Mouse (Mus musculus): ENCODE data around the gene Chaf1a. TPM values are rescaled to one million over a fixed set of nuclear protein-coding genes. Genes with fewer than 3 reads are reported as not detected.
"Not testable (repeated sequence)": the region's sequence is repeated elsewhere in the genome, so short reads cannot be mapped to it uniquely, and the experiment has no call there.

Gene Chaf1a
- polyA plus RNA-seq, 1 experiment from 2014 or later: 30.0 TPM

DNA sequence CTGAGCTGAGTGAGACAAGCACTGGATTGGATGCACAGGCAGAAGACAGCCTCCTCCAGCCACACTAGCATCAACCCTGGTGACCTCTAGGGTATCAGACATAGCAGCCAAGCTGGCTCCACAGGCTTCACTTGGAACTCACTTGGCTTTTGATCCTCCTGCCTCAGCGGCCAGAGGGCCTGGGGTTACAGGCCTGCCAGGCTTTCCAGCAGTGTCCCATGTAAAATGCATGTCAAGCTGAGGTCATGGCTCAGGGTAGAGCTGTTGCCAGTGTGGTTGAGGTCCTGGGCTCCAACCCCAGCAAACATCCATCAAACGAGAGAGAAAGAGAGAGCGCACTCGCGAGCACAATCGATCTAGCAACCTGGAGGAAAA lies 5.5 kb upstream of the Chaf1a start:
- no peak for DNase-seq (ENCODE audit: low spot score)
- H3K36me3 ChIP-seq: peaks cover 39% of the 10 kb centered on the region
- H3K9me3 ChIP-seq: no peaks in the 10 kb centered on the region
- peaks cover 40% of the 10 kb centered on the region for H3K4me1 ChIP-seq
- no peaks in the 10 kb centered on the region for H3K27me3 ChIP-seq (ENCODE audit: insufficient read depth, poor library complexity, severe bottlenecking)
- H3K27ac ChIP-seq: no peak overlapping the region
- WGBS: 91% methylated on average over 6 of the region's 6 CpGs
- peak overlapping the region; percentile 92 for H3K4me3 ChIP-seq

DNA sequence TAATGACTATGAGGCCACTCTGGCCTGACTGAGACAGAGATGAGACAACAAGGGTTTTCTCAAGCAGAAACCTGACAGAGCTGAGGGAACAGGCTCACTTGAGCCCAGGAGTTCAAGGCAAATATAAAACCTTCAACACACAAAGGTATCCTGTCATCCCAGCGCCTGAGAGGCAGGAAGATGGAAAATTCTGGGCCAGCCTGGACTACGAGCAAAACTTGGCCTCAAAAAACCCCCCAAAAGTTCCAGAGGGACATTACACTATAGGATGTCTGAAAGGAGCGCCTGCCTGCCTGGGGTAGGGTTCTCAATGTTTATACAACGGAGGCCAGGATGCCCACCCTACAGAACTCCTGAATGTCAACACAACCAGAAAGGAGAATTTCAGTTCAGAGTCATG lies 5.0 kb upstream of the Chaf1a start:
- no peak for DNase-seq (ENCODE audit: low spot score)
- 74% methylated on average over 4 of the region's 4 CpGs for WGBS
- 0 out of 2 replicates have a peak overlapping the region, but pooled peaks have one; percentile 96 for H3K27ac ChIP-seq
- H3K27me3 ChIP-seq (ENCODE audit: insufficient read depth, poor library complexity, severe bottlenecking): no peaks in the 10 kb centered on the region
- H3K36me3 ChIP-seq: peaks cover 35% of the 10 kb centered on the region
- peaks cover 39% of the 10 kb centered on the region for H3K4me1 ChIP-seq
- H3K4me3 ChIP-seq: peak overlapping the region; percentile 92
- H3K9me3 ChIP-seq: no peaks in the 10 kb centered on the region

DNA sequence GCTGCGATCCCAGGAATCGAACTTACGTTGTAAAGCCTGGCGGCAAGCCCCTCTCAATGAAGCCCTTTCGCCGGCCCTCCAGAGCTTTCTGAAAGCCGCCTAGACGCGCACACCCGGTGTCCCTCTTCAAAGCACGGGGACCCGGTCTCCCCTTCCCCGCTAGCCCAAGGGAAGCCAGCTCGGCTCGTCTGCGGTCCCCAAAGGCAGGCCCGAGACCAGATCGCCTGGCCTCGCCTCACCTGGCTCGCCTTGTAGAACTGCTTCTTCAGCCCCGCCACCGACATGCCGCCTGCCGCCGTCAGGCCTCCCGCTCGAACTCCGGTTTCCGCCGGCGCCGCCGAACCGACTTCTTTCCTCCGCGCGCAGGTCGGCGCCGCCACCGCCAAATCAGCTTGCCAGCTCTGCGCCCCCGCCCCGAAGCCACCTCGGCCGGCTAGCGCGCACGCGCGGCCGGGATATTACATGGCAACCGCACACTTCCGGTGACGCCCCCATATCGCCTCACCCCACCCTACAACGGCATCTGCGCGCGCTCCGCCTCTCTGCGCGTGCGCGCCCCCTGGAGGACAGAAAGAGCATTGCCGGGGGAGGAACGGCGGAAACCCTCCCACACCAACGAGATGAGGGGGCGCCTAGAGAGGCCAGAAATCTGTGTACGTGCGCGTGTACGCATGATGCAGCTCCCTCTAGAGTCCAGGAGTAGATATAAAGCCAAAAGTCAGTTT lies 3.9 kb upstream of the Chaf1a start, which contains the start of gene Sh3gl1:
Sh3gl1 (minus strand) TSS at position 460 of the 725 bp plus-strand sequence.
- H3K4me3 ChIP-seq: peak within 1 kb of the TSS; percentile 92
- DNase-seq (ENCODE audit: low spot score): peak; percentile 99
- no peaks in the 10 kb centered on the region for H3K9me3 ChIP-seq
- no peaks in the 10 kb centered on the region for H3K27me3 ChIP-seq (ENCODE audit: insufficient read depth, poor library complexity, severe bottlenecking)
- peaks cover 30% of the 10 kb centered on the region for H3K36me3 ChIP-seq
- peaks cover 36% of the 10 kb centered on the region for H3K4me1 ChIP-seq
- peak within 1 kb of the TSS; percentile 96 for H3K27ac ChIP-seq
- under 1% methylated on average over 74 of the region's 74 CpGs for WGBS

DNA sequence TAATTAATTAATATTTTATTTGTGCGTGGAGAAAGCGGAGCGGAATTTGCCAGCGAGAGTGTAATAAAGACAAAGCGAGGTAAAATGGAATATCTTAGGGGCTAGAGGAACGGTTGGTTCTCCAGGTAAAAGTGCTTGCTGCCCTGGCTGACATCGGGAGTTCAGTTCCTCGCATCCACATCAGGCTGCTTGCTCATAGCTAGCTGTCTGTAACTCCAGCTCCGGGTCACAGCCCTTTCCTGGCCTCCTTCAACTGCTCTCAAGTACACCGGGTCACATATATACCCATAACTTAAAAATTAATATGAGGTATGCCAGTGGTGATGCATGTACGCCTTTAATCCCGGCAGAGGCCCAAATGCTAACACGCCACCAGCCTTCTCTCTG lies 3.3 kb upstream of the Chaf1a start:
- Histone ChIP-seq H3K4me3 (peak overlapping the region; percentile 92), H3K27me3 (ENCODE audit: insufficient read depth, poor library complexity, severe bottlenecking) (no peaks in the 10 kb centered on the region), H3K27ac (peak overlapping the region; percentile 96), H3K4me1 (peaks cover 42% of the 10 kb centered on the region), H3K9me3 (no peaks in the 10 kb centered on the region), H3K36me3 (peaks cover 28% of the 10 kb centered on the region)
- no peak for DNase-seq (ENCODE audit: low spot score)
- 39% methylated on average over 13 of the region's 13 CpGs for WGBS

DNA sequence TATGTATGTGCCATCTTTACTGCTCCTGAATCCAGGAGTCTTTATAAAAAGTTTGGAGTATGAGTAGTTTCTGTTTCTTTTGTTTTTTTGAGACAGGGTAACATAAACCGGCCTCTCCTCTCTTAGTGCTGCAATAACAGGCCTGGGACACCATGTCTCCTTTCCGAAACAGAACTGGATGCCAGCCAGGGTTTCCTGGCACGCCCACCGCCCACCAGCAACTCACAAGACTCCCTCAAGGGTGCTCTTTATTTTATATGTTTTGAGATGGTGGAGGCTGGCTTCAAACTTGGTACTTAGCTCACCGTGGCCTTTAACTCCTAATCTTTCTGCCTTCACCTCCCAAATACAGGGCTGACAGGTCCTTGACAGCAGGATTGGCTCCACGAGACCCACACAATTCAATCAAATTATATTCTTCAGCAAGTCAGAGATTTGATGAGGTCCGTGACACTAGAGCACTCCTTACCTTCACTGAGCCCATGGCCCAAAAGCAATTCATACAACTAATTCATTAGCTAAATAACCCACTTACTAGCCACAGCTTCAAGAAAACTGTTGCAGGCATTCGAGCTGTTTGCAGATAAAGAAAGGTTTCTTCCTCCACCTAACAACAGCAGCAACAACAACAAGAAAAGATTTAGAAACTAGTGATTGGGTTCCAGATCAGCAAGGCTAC lies 1.5 kb upstream of the Chaf1a start:
- Histone ChIP-seq H3K9me3 (no peaks in the 10 kb centered on the region), H3K4me1 (peaks cover 31% of the 10 kb centered on the region), H3K36me3 (peaks cover 16% of the 10 kb centered on the region), H3K4me3 (no peak overlapping the region), H3K27ac (no peak overlapping the region), H3K27me3 (ENCODE audit: insufficient read depth, poor library complexity, severe bottlenecking) (no peaks in the 10 kb centered on the region)
- DNase-seq (ENCODE audit: low spot score): no peak
- 83% methylated on average over 8 of the region's 8 CpGs for WGBS

DNA sequence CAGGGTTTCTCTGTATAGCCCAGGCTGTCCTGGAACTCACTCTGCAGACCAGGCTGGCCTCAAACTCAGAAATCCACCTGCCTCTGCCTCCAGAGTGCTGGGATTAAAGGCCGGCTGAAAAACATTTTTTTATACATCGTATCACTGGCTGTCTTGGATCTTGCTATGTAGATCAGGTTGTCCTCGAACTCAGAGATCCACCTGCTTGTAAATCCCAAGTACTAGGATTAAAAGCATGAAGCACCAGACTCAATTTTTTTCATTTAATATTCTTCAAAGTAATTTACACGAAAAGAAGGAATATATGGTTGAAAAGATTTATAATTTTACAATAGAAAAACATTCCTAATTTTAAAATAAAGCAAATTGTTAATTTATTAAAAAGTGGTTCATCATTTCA lies 894 bp upstream of the Chaf1a start:
- 75% methylated on average over 4 of the region's 4 CpGs for whole genome bisulfite sequencing
- no peaks in the 10 kb centered on the region for H3K27me3 ChIP-seq (ENCODE audit: insufficient read depth, poor library complexity, severe bottlenecking)
- DNase-seq (ENCODE audit: low spot score): no peak
- H3K9me3 ChIP-seq: no peaks in the 10 kb centered on the region
- peak overlapping the region; percentile 88; the same call in 1 of the 2 replicates for H3K4me3 ChIP-seq
- H3K27ac ChIP-seq: 0 out of 2 replicates have a peak overlapping the region, but pooled peaks have one; percentile 94
- H3K36me3 ChIP-seq: peaks cover 16% of the 10 kb centered on the region
- peaks cover 26% of the 10 kb centered on the region for H3K4me1 ChIP-seq

DNA sequence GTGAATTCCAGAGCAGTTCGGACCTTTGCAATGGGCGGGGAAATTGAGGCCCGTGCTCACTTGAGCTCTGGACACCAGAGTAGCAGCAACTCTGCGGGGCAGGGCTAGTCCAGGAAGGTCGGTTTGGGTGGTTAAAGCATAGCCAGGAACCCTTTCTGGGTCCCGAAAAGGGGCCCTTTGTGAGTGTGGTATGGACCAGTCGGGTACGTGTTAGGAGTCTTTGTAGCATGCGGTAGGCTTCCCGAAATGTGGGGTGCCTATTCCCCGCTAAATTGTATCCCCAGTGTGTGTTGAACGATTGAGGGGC lies 571 bp downstream of the Chaf1a start:
- no peak for DNase-seq (ENCODE audit: low spot score)
- 2% methylated on average over 12 of the region's 12 CpGs for WGBS
- Histone ChIP-seq H3K27ac (peak overlapping the region; percentile 94), H3K36me3 (peaks cover 24% of the 10 kb centered on the region), H3K27me3 (ENCODE audit: insufficient read depth, poor library complexity, severe bottlenecking) (no peaks in the 10 kb centered on the region), H3K4me1 (peaks cover 16% of the 10 kb centered on the region; the same call in 1 of the 2 replicates), H3K4me3 (peak overlapping the region; percentile 88), H3K9me3 (no peaks in the 10 kb centered on the region)

DNA sequence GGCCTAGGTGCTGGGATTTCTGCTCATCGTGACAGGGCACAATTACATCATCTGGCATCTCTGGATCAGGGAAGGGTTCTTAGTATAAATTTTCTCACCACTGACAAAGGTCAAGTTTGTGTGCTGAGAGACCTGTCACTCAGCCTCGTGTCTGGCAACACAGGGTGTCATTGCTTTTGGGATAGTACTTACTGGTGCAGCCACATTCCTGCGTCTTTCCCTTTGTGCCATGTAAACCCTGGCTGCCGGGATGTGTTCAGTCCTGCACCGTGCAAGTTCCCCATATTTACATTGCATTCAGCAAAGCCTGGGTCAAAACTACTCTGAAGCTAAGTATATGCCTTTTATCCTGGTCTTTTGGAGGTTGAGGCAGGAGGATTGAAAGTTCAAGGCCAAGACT lies 11.1 kb downstream of the Chaf1a start:
- Histone ChIP-seq H3K27ac (no peak overlapping the region), H3K9me3 (no peaks in the 10 kb centered on the region), H3K27me3 (ENCODE audit: insufficient read depth, poor library complexity, severe bottlenecking) (no peaks in the 10 kb centered on the region), H3K4me3 (no peak overlapping the region), H3K36me3 (peaks cover 86% of the 10 kb centered on the region), H3K4me1 (no peaks in the 10 kb centered on the region)
- 90% methylated on average over 5 of the region's 5 CpGs for WGBS
- no peak for DNase-seq (ENCODE audit: low spot score)

DNA sequence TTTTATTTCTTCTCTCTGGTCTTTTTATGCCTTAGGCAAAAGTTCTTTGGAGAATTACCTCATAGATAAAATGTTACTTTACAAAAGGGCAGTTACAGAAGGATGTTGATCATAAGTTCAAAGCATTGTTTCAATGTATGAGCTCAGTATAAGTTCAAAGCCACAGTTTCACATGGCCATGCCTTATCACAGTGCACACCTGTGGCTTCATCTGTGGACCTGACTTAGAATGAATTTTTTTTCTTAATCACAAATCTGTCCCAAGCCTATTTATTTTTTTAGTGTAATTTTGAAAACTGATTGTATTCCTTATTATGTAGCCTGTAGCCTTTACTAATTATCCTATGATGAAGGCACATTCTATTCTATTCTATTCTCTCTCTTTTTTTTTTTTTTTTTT lies 14.7 kb downstream of the Chaf1a start:
- Histone ChIP-seq H3K4me1 (no peaks in the 10 kb centered on the region), H3K27me3 (ENCODE audit: insufficient read depth, poor library complexity, severe bottlenecking) (no peaks in the 10 kb centered on the region), H3K4me3 (no peak overlapping the region), H3K9me3 (no peaks in the 10 kb centered on the region), H3K36me3 (peaks cover 86% of the 10 kb centered on the region), H3K27ac (no peak overlapping the region)
- DNase-seq (ENCODE audit: low spot score): no peak

DNA sequence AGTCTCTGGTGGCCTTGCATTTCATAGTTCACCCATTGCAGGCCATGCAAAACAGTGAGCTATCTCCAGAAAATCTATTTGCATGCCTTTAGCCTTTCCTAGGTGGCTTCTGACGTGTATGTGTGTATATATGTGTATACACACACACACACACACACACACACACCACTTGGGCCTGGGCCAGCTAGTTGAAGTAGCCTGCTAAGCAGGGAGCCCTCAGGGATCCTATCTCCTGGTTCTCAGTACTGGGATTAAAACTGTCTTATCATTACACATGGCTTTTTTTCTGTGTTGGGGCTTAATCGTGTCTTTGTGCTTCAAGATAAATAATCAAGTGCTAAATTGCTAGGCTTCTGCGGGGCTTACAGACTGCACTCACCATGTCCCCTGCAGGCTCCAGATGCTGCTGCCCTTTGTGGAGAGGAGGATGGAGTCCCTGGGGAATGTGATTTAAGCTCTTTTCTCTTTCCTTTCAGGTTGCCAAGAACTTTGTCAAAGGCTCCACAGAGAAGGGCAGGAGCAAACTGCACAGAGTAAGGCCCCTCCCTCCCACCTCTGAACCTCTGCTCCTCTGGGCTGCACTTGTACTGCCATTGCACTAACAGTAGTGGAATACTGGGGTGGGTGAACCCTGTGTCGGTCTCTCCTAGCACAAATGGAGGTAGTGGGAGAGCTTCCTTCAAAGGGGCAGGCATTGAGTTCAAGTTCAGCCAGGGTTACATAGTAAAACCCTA lies 15.9 kb downstream of the Chaf1a start:
- WGBS: 66% methylated on average over 4 of the region's 4 CpGs
- no peak overlapping the region for H3K27ac ChIP-seq
- DNase-seq (ENCODE audit: low spot score): no peak
- no peaks in the 10 kb centered on the region for H3K27me3 ChIP-seq (ENCODE audit: insufficient read depth, poor library complexity, severe bottlenecking)
- no peak overlapping the region for H3K4me3 ChIP-seq
- no peaks in the 10 kb centered on the region for H3K4me1 ChIP-seq
- peaks cover 86% of the 10 kb centered on the region for H3K36me3 ChIP-seq
- no peaks in the 10 kb centered on the region for H3K9me3 ChIP-seq

DNA sequence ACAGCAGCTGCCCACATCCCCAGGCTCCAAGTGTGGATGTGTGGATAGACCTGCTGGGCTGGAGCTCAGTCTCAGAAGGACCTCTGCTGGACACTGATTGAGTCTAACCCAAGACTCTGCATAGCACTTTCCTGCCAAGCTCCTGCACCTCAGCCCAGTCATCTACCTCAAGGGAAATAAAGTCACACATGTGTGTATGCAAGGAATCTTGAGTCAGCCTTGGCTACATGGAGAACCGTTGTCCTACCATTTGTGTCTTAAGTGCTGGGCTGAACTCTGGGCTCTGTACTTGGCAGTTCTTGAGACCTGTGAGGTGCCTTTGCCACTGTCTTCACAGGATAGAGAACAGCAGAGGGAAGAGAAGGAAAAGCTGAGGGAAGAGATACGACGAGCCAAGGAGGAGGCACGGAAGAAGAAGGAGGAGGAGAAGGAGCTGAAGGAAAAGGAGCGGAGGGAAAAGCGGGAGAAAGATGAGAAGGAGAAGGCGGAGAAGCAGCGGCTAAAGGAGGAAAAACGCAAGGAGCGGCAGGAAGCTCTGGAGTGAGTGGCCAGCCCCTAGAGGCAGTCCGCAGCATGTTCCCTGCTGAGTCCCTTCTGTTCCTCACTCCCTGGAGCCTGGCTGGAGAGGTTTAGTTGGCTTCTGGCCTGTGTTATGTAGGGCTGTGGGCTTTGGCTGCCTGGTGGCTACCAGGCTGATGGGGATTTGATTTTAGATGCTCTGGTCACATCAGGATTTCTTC lies 17.3 kb downstream of the Chaf1a start:
- no peak for DNase-seq (ENCODE audit: low spot score)
- no peak overlapping the region for H3K27ac ChIP-seq
- no peaks in the 10 kb centered on the region for H3K9me3 ChIP-seq
- 79% methylated on average over 11 of the region's 11 CpGs for WGBS
- H3K4me1 ChIP-seq: no peaks in the 10 kb centered on the region
- H3K36me3 ChIP-seq: peaks cover 87% of the 10 kb centered on the region
- H3K27me3 ChIP-seq (ENCODE audit: insufficient read depth, poor library complexity, severe bottlenecking): no peaks in the 10 kb centered on the region
- H3K4me3 ChIP-seq: no peak overlapping the region

DNA sequence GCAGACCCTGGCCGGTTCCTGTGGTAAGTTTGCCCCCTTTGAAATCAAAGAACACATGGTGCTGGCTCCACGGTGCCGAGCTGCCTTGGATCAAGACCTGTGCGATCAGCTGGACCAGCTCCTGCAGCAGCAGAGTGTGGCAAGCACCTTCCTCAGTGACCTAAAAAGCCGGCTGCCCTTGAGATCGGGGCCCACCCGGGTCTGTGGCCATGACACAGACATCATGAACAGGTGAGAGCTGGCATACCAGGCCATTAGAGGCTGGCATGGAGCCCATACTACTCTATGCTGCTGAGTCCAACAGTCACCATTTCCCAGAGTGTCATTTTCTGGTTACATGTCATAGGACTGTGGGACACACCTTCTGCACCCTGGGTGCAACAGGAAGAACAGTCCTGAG lies 21.8 kb downstream of the Chaf1a start:
- H3K4me3 ChIP-seq: no peak overlapping the region
- H3K4me1 ChIP-seq: no peaks in the 10 kb centered on the region
- H3K27ac ChIP-seq: no peak overlapping the region
- H3K9me3 ChIP-seq: no peaks in the 10 kb centered on the region
- peaks cover 99% of the 10 kb centered on the region for H3K36me3 ChIP-seq
- no peaks in the 10 kb centered on the region for H3K27me3 ChIP-seq (ENCODE audit: insufficient read depth, poor library complexity, severe bottlenecking)
- 95% methylated on average over 7 of the region's 7 CpGs for WGBS
- no peak for DNase-seq (ENCODE audit: low spot score)

DNA sequence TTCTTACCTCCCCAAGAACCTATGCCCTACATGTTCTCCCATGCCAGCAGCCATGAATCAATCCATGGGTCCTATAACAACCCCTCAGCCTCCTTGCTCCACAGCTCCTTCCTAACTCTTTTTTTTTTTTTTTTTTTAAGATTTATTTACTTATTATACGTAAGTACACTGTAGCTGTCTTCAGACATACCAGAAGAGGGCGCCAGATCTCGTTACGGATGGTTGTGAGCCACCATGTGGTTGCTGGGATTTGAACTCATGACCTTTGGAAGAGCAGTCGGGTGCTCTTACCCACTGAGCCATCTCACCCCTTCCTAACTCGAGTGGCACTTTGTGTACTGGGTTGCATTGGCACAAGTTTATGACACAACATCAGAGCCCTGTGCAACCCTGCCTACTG lies 25.5 kb downstream of the Chaf1a start:
- not testable (repeated sequence) for DNase-seq (ENCODE audit: low spot score); H3K9me3 ChIP-seq; H3K27me3 ChIP-seq (ENCODE audit: insufficient read depth, poor library complexity, severe bottlenecking); H3K4me3 ChIP-seq; H3K27ac ChIP-seq; H3K4me1 ChIP-seq
- H3K36me3 ChIP-seq: peaks cover 100% of the 10 kb centered on the region
- 77% methylated on average over 6 of the region's 6 CpGs for WGBS
